Mouse (Mus musculus) kidney, postnatal 0 days (tissue): Measurements from ENCODE around the gene Rap1a. TPM values are rescaled to one million over a fixed set of nuclear protein-coding genes. Genes with fewer than 3 reads are reported as not detected.

Source experiments
- ATAC-seq: fragments of 200-750 bp; cut with Nextera tagmentation; replicated peaks from 2 replicates; pipeline ENCODE4 v1.8.0; 2017; ENCODE audit warnings: low read depth, moderate number of reproducible peaks, moderate TSS enrichment, moderate library complexity; ENCODE audit not compliant: low FRiP score
- DNase-seq: peaks from one replicate; pipeline ENCODE4 v3.0.0-alpha.2; 2016; ENCODE audit warnings: low spot score
- H3K27ac ChIP-seq: fragments of 300-500 bp; sonication (generic); 2 replicates; pipeline ENCODE4 v1.5.1; 2014; ENCODE audit warnings: mild to moderate bottlenecking
- H3K27me3 ChIP-seq: fragments of 300-500 bp; sonication (generic); 2 replicates; pipeline ENCODE4 v1.6.1; 2014; ENCODE audit warnings: low read length, mixed read lengths; ENCODE audit not compliant: insufficient read depth
- H3K36me3 ChIP-seq: fragments of 300-500 bp; sonication (generic); 2 replicates; pipeline ENCODE4 v1.6.1; 2014; ENCODE audit warnings: low read length, mixed read lengths; ENCODE audit not compliant: insufficient read depth
- H3K4me1 ChIP-seq: fragments of 300-500 bp; sonication (generic); replicated peaks from 2 replicates; pipeline ENCODE4 v1.6.1; 2014; ENCODE audit warnings: antibody characterized with exemption, low read length, mixed read lengths; ENCODE audit not compliant: insufficient read depth
- H3K4me2 ChIP-seq: fragments of 300-500 bp; sonication (generic); 2 replicates; pipeline ENCODE4 v1.6.1; 2014; ENCODE audit warnings: mild to moderate bottlenecking, low read length, moderate library complexity, mixed read lengths
- H3K4me3 ChIP-seq: fragments of 300-500 bp; sonication (generic); replicated peaks from 2 replicates; pipeline ENCODE4 v1.5.1; 2014; ENCODE audit warnings: low read depth, low read length
- H3K9ac ChIP-seq: fragments of 300-500 bp; sonication (generic); 2 replicates; pipeline ENCODE4 v1.6.1; 2014; ENCODE audit warnings: low read depth, low read length
- H3K9me3 ChIP-seq: fragments of 300-500 bp; sonication (generic); replicated peaks from 2 replicates; pipeline ENCODE4 v1.6.1; 2016; ENCODE audit warnings: low read length, inconsistent platforms, mixed read lengths
- CTCF ChIP-seq: IDR thresholded peaks from 2 replicates; pipeline ENCODE4 v1.5.1; 2016; ENCODE audit warnings: antibody characterized with exemption, low read depth, mild to moderate bottlenecking, moderate library complexity
- WGBS: fragments of 180-500 bp; shearing (Covaris S2); extraction: QIAGEN DNeasy Blood & Tissue Kit; methylation state at CpG from one replicate; pipeline ENCODE4 v1.1.7; 2014; 5-methylcytosine and 5-hydroxymethylcytosine counted together
- polyA plus RNA-seq: library from polyadenylated mRNA; unstranded; fragments of >200 nt; fragmentation: Nextera tagmentation; extraction: Ambion mirVana; gene quantifications from 2 replicates; pipeline ENCODE4 v1.2.1, GENCODE M21; 2015

Rap1a gene
- polyA plus RNA-seq, 1 experiment from 2014 or later, result 111 TPM

GRCm38 (mm10) chr3:105770836-105771235 lies 30.3 kb downstream of the Rap1a start:
- Histone ChIP-seq H3K27me3 (no peaks in the 10 kb centered on the region), H3K9ac (no peak overlapping the region), H3K4me1 (no peaks in the 10 kb centered on the region), H3K27ac (no peak overlapping the region), H3K9me3 (no peaks in the 10 kb centered on the region), H3K4me2 (no peak overlapping the region), H3K4me3 (no peak overlapping the region), H3K36me3 (no peaks in the 10 kb centered on the region)
- DNase-seq (no peak), ATAC-seq (no peak)
- WGBS, result 88% methylated on average over 1 of the region's 1 CpGs
- no peak for TF ChIP-seq CTCF

GRCm38 (mm10) chr3:105769380-105769779 lies 31.8 kb downstream of the Rap1a start:
- 78% methylated on average over 2 of the region's 2 CpGs for WGBS
- Histone ChIP-seq H3K4me3 (no peak overlapping the region), H3K9ac (no peak overlapping the region), H3K4me1 (no peaks in the 10 kb centered on the region), H3K9me3 (no peaks in the 10 kb centered on the region), H3K27ac (no peak overlapping the region), H3K36me3 (no peaks in the 10 kb centered on the region), H3K27me3 (no peaks in the 10 kb centered on the region), H3K4me2 (no peak overlapping the region)
- ATAC-seq (no peak), DNase-seq (no peak)
- TF ChIP-seq CTCF, result no peak

- Histone ChIP-seq H3K36me3 (no peaks in the 10 kb centered on the region), H3K4me3 (no peak overlapping the region)
- 83% methylated on average over 6 of the region's 6 CpGs for WGBS
Observed at GRCm38 (mm10) chr3:105768529-105768928, 32.6 kb downstream of the Rap1a start.

GRCm38 (mm10) chr3:105763132-105763851 lies 37.8 kb downstream of the Rap1a start:
- 67% methylated on average over 4 of the region's 4 CpGs for WGBS
- Histone ChIP-seq H3K4me2 (no peak overlapping the region), H3K27me3 (no peaks in the 10 kb centered on the region), H3K4me3 (no peak overlapping the region), H3K9me3 (no peaks in the 10 kb centered on the region), H3K27ac (no peak overlapping the region), H3K36me3 (no peaks in the 10 kb centered on the region), H3K4me1 (no peaks in the 10 kb centered on the region), H3K9ac (no peak overlapping the region)
- no peak for DNase-seq
- TF ChIP-seq CTCF, result no peak
- no peak for ATAC-seq

More at GRCm38 (mm10) chr3:105768529-105768928, 32.6 kb downstream of the Rap1a start:
- H3K27ac ChIP-seq, result no peak overlapping the region
- H3K9me3 ChIP-seq, result no peaks in the 10 kb centered on the region
- no peaks in the 10 kb centered on the region for H3K27me3 ChIP-seq
- no peak overlapping the region for H3K9ac ChIP-seq
- no peak for TF ChIP-seq CTCF
- no peak overlapping the region for H3K4me2 ChIP-seq
- no peak for DNase-seq
- H3K4me1 ChIP-seq, result no peaks in the 10 kb centered on the region
- no peak for ATAC-seq

- H3K4me1 ChIP-seq, result 0 out of 2 replicates have a peak, but pooled peaks cover 3% of the 10 kb centered on the region
- WGBS, result 89% methylated on average over 3 of the region's 3 CpGs
- H3K4me3 ChIP-seq, result no peak overlapping the region
- no peaks in the 10 kb centered on the region for H3K27me3 ChIP-seq
- no peak overlapping the region for H3K27ac ChIP-seq
- no peak overlapping the region for H3K4me2 ChIP-seq
- no peak overlapping the region for H3K9ac ChIP-seq
- DNase-seq (no peak), ATAC-seq (no peak)
- H3K36me3 ChIP-seq, result no peaks in the 10 kb centered on the region
- no peaks in the 10 kb centered on the region for H3K9me3 ChIP-seq
- TF ChIP-seq CTCF, result no peak
Observed at GRCm38 (mm10) chr3:105760063-105760462, 41.1 kb downstream of the Rap1a start.

GRCm38 (mm10) chr3:105758658-105759057 lies 42.5 kb downstream of the Rap1a start:
- Histone ChIP-seq H3K9me3 (no peaks in the 10 kb centered on the region), H3K4me2 (no peak overlapping the region), H3K9ac (no peak overlapping the region), H3K4me3 (no peak overlapping the region), H3K4me1 (0 out of 2 replicates have a peak, but pooled peaks cover 3% of the 10 kb centered on the region), H3K27me3 (no peaks in the 10 kb centered on the region), H3K36me3 (no peaks in the 10 kb centered on the region), H3K27ac (no peak overlapping the region)
- TF ChIP-seq CTCF, result no peak
- DNase-seq (no peak), ATAC-seq (no peak)
- WGBS, result 76% methylated on average over 4 of the region's 4 CpGs
